Comparison of ENCODE assay signal across 8 mouse cellular contexts in genomic region chr15:25621351-25622199, GRCm38 (mm10). TPM values are rescaled to one million over a fixed set of nuclear protein-coding genes. Genes with fewer than 3 reads are reported as not detected.
DNase-seq lines count a peak whose midpoint lies in the region; ATAC-seq and TF ChIP-seq lines count a peak whose summit lies in the region.

No protein-coding gene starts in this region.

- H3K27me3 ChIP-seq in testis, adult 2 months (ENCODE audit: control insufficient read depth, insufficient read depth, low read length): no peaks in the 10 kb centered on the region
- H3K27me3 ChIP-seq in forebrain, embryonic 11.5 days (ENCODE audit: control insufficient read depth, insufficient read depth, low read length): peaks cover 10% of the 10 kb centered on the region; the same call in 1 of the 2 replicates
- peaks cover 40% of the 10 kb centered on the region for H3K27me3 ChIP-seq in liver, embryonic 15.5 days

- no peak overlapping the region; the same call in 1 of the 2 replicates for H3K27ac ChIP-seq in testis, adult 2 months (ENCODE audit: control insufficient read depth, insufficient read depth, low read depth, low read length)
- no peak overlapping the region for H3K27ac ChIP-seq in forebrain, embryonic 11.5 days (ENCODE audit: low read depth, low read length)
- H3K27ac ChIP-seq in liver, embryonic 15.5 days (replicated peaks): no peak overlapping the region
- no peak overlapping the region for H3K27ac ChIP-seq in olfactory bulb, adult 2 months (ENCODE audit: insufficient read depth, low read depth, low read length)

- no peak for TF ChIP-seq CTCF in testis, adult 2 months (IDR thresholded peaks at IDR 0.05; ENCODE audit: control insufficient read depth, insufficient read depth, insufficient replicate concordance, low read depth, low read length)
- TF ChIP-seq CTCF in olfactory bulb, adult 2 months (IDR thresholded peaks at IDR 0.05; ENCODE audit: insufficient read depth, low read depth, low read length): no peak

- H3K4me1 ChIP-seq in testis, adult 2 months (ENCODE audit: control insufficient read depth, insufficient read depth, low read length): peaks cover 5% of the 10 kb centered on the region
- peaks cover 1% of the 10 kb centered on the region; the same call in 1 of the 2 replicates for H3K4me1 ChIP-seq in forebrain, embryonic 11.5 days (replicated peaks; ENCODE audit: control insufficient read depth, insufficient read depth, low read length)
- peaks cover 34% of the 10 kb centered on the region for H3K4me1 ChIP-seq in liver, embryonic 15.5 days (replicated peaks)
- peaks cover 8% of the 10 kb centered on the region; the same call in 1 of the 2 replicates for H3K4me1 ChIP-seq in olfactory bulb, adult 2 months (ENCODE audit: control insufficient read depth, insufficient read depth, low read length)

- no peaks in the 10 kb centered on the region for H3K36me3 ChIP-seq in testis, adult 2 months (ENCODE audit: control insufficient read depth, insufficient read depth, low read length)
- H3K36me3 ChIP-seq in forebrain, embryonic 11.5 days (ENCODE audit: control insufficient read depth, insufficient read depth, low read length): no peaks in the 10 kb centered on the region
- H3K36me3 ChIP-seq in liver, embryonic 15.5 days (replicated peaks): no peaks in the 10 kb centered on the region

- H3K9ac ChIP-seq in forebrain, embryonic 11.5 days (ENCODE audit: low read length): peak overlapping the region; percentile 37; the same call in 1 of the 2 replicates
- no peak overlapping the region; the same call in 1 of the 2 replicates for H3K9ac ChIP-seq in liver, embryonic 15.5 days

- TF ChIP-seq POLR2A in testis, adult 2 months (IDR thresholded peaks at IDR 0.05; ENCODE audit: control insufficient read depth, low read depth, low read length): no peak
- no peak for TF ChIP-seq POLR2A in olfactory bulb, adult 2 months (IDR thresholded peaks at IDR 0.05; ENCODE audit: insufficient read depth, low read depth, low read length)

- H3K4me2 ChIP-seq in forebrain, embryonic 11.5 days (ENCODE audit: low read depth, low read length, severe bottlenecking): peak overlapping the region; percentile 95
- H3K4me2 ChIP-seq in liver, embryonic 15.5 days: peak overlapping the region; percentile 83

- 3% methylated on average over 20 of the region's 20 CpGs for WGBS in forebrain, embryonic 11.5 days
- 10% methylated on average over 20 of the region's 20 CpGs for WGBS in liver, embryonic 15.5 days (ENCODE audit: insufficient replicate concordance)
- 19% methylated on average over 20 of the region's 20 CpGs for WGBS in olfactory bulb, adult 2 months

- no peaks in the 10 kb centered on the region for H3K9me3 ChIP-seq in forebrain, embryonic 11.5 days (ENCODE audit: control insufficient read depth, low read length)
- H3K9me3 ChIP-seq in liver, embryonic 15.5 days (replicated peaks): no peaks in the 10 kb centered on the region

- peak overlapping the region; percentile 76 for H3K4me3 ChIP-seq in testis, adult 2 months (ENCODE audit: control insufficient read depth, low read depth, low read length)
- H3K4me3 ChIP-seq in forebrain, embryonic 11.5 days (ENCODE audit: low read depth, low read length): peak overlapping the region; percentile 74
- peak overlapping the region; percentile 66 for H3K4me3 ChIP-seq in liver, embryonic 15.5 days (replicated peaks)
- H3K4me3 ChIP-seq in olfactory bulb, adult 2 months (ENCODE audit: insufficient read depth, low read depth, low read length): peak overlapping the region; percentile 56

- ATAC-seq in forebrain, embryonic 11.5 days (replicated peaks; ENCODE audit: low FRiP score): peak; percentile 2; the same call in 1 of the 2 replicates
- no peak for ATAC-seq in liver, embryonic 15.5 days (ENCODE audit: insufficient read depth)

- no peak for DNase-seq in testis, postnatal 10 days (ENCODE audit: low spot score)
- no peak for DNase-seq in forebrain, embryonic 11.5 days (ENCODE audit: low spot score)
- no peak for DNase-seq in right cerebral cortex, postnatal 25 days
- no peak for DNase-seq in left cerebral cortex, adult 8-10 months (ENCODE audit: low spot score in 2 of 2)
- DNase-seq in adrenal gland, adult 2 months: no peak

RNA-seq across cellular contexts. Expression of gene Myo10, which starts 0.8 kb away (rescaled TPM):
- 15.1 and 17.5 TPM in 2 replicates for polyA plus RNA-seq in testis, adult 2 months (2012; rRNA removed)
- polyA plus RNA-seq in forebrain, embryonic 11.5 days (2014; fragmentation: Nextera tagmentation; extraction: Ambion mirVana): 72.6 and 72.7 TPM in 2 replicates
- 3.9 TPM in 2 replicates for polyA plus RNA-seq in liver, embryonic 15.5 days (2015; fragmentation: Nextera tagmentation; extraction: Ambion mirVana)
- 135 TPM in 1 of 2 replicates, not detected in the other for polyA plus RNA-seq in olfactory bulb, adult 2 months (2012; ENCODE audit: insufficient read depth, insufficient read length, low replicate concordance, missing spikeins)
- 10 to 100 TPM; 42.6 to 54.2 (median 45.3) TPM for total RNA-seq in left cerebral cortex, adult 8-10 months (2022)
- total RNA-seq in adrenal gland, adult 2 months (2021): 100 to 1,000 TPM in 1 of 2 experiments, 10 to 100 TPM in 1; 63.9 to 103 TPM
- 35.8 and 42.1 TPM in 2 replicates for polyA plus RNA-seq in adrenal gland, adult 2 months (2012; rRNA removed)
